Mouse (Mus musculus): Measurements from ENCODE around the gene Gramd1c. TPM values are rescaled to one million over a fixed set of nuclear protein-coding genes. Genes with fewer than 3 reads are reported as not detected.

Gene Gramd1c
- polyA plus RNA-seq, 1 experiment from 2014 or later = 16.5 TPM

- no peak overlapping the region for H3K9ac ChIP-seq (replicated peaks)
- ATAC-seq (no peak), DNase-seq (no peak)
- no peaks in the 10 kb centered on the region for H3K27me3 ChIP-seq (ENCODE audit: insufficient read depth, low read length)
- H3K36me3 ChIP-seq (replicated peaks; ENCODE audit: insufficient read depth, low read length) = no peaks in the 10 kb centered on the region
- 79% methylated on average over 22 of the region's 22 CpGs for WGBS (ENCODE audit: insufficient replicate concordance)
- no peak overlapping the region for H3K4me3 ChIP-seq (ENCODE audit: low read depth, low read length)
- H3K27ac ChIP-seq (ENCODE audit: low read depth) = no peak overlapping the region
- H3K4me1 ChIP-seq (ENCODE audit: insufficient read depth) = no peaks in the 10 kb centered on the region
- TF ChIP-seq CTCF (IDR thresholded peaks at IDR 0.05; ENCODE audit: low read depth) (no peak), EP300 (IDR thresholded peaks at IDR 0.05; ENCODE audit: low read depth) (no peak)
- H3K4me2 ChIP-seq (ENCODE audit: low read depth, low read length) = no peak overlapping the region
- no peaks in the 10 kb centered on the region for H3K9me3 ChIP-seq (ENCODE audit: low read length)
Measured at GRCm38 (mm10) chr16:43973606-43974220, 89.4 kb downstream of the Gramd1c start.

- TF ChIP-seq EP300 (IDR thresholded peaks at IDR 0.05; ENCODE audit: low read depth) (no peak), CTCF (IDR thresholded peaks at IDR 0.05; ENCODE audit: low read depth) (no peak)
- ATAC-seq (no peak), DNase-seq (no peak)
- no peaks in the 10 kb centered on the region for H3K4me1 ChIP-seq (ENCODE audit: insufficient read depth)
- no peaks in the 10 kb centered on the region for H3K9me3 ChIP-seq (ENCODE audit: low read length)
- no peaks in the 10 kb centered on the region for H3K36me3 ChIP-seq (replicated peaks; ENCODE audit: insufficient read depth, low read length)
- no peaks in the 10 kb centered on the region for H3K27me3 ChIP-seq (ENCODE audit: insufficient read depth, low read length)
- H3K4me3 ChIP-seq (ENCODE audit: low read depth, low read length) = no peak overlapping the region
- no peak overlapping the region for H3K27ac ChIP-seq (ENCODE audit: low read depth)
- no peak overlapping the region for H3K9ac ChIP-seq (replicated peaks)
- no peak overlapping the region for H3K4me2 ChIP-seq (ENCODE audit: low read depth, low read length)
- 76% methylated on average over 11 of the region's 11 CpGs for WGBS (ENCODE audit: insufficient replicate concordance)
Measured at GRCm38 (mm10) chr16:43973147-43973546, 90.0 kb downstream of the Gramd1c start.

GRCm38 (mm10) chr16:43972391-43972790 lies 90.8 kb downstream of the Gramd1c start:
- H3K4me3 ChIP-seq (ENCODE audit: low read depth, low read length) = no peak overlapping the region
- TF ChIP-seq CTCF (IDR thresholded peaks at IDR 0.05; ENCODE audit: low read depth) (no peak), EP300 (IDR thresholded peaks at IDR 0.05; ENCODE audit: low read depth) (no peak)
- no peak overlapping the region for H3K9ac ChIP-seq (replicated peaks)
- no peaks in the 10 kb centered on the region for H3K9me3 ChIP-seq (ENCODE audit: low read length)
- H3K4me2 ChIP-seq (ENCODE audit: low read depth, low read length) = no peak overlapping the region
- H3K36me3 ChIP-seq (replicated peaks; ENCODE audit: insufficient read depth, low read length) = no peaks in the 10 kb centered on the region; the same call in 1 of the 2 replicates
- DNase-seq (no peak), ATAC-seq (no peak)
- no peak overlapping the region for H3K27ac ChIP-seq (ENCODE audit: low read depth)
- no peaks in the 10 kb centered on the region for H3K27me3 ChIP-seq (ENCODE audit: insufficient read depth, low read length)
- WGBS (ENCODE audit: insufficient replicate concordance) = 91% methylated on average over 2 of the region's 2 CpGs
- no peaks in the 10 kb centered on the region for H3K4me1 ChIP-seq (ENCODE audit: insufficient read depth)

DNA sequence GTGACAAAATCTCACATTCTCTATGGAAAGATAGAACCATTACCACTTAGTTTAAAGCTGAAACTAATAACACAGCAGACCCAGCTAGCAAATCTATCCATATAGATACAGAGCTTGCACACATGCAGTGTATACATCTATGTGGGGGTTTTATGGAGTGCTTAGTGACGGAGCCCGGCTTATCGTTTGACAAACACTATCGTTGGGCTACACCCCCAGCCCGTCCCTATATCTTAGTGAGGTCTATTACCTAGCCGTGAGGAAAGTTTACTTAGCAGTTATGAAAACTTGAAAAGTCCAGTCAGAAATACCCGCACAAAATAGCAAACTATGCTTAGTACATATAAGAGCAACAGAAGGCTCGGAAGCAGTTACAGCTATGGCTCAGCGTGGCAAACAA lies 91.4 kb downstream of the Gramd1c start:
- Histone ChIP-seq H3K9ac (replicated peaks) (no peak overlapping the region), H3K27me3 (ENCODE audit: insufficient read depth, low read length) (no peaks in the 10 kb centered on the region), H3K27ac (ENCODE audit: low read depth) (no peak overlapping the region), H3K4me3 (ENCODE audit: low read depth, low read length) (no peak overlapping the region), H3K4me1 (ENCODE audit: insufficient read depth) (no peaks in the 10 kb centered on the region), H3K4me2 (ENCODE audit: low read depth, low read length) (no peak overlapping the region), H3K9me3 (ENCODE audit: low read length) (no peaks in the 10 kb centered on the region), H3K36me3 (replicated peaks; ENCODE audit: insufficient read depth, low read length) (no peaks in the 10 kb centered on the region; the same call in 1 of the 2 replicates)
- DNase-seq = no peak
- WGBS (ENCODE audit: insufficient replicate concordance) = 87% methylated on average over 9 of the region's 9 CpGs
- TF ChIP-seq CTCF (IDR thresholded peaks at IDR 0.05; ENCODE audit: low read depth) = no peak
- no peak for TF ChIP-seq EP300 (IDR thresholded peaks at IDR 0.05; ENCODE audit: low read depth)
- no peak for ATAC-seq

GRCm38 (mm10) chr16:43971189-43971588 lies 92.0 kb downstream of the Gramd1c start:
- H3K27me3 ChIP-seq (ENCODE audit: insufficient read depth, low read length) = no peaks in the 10 kb centered on the region
- TF ChIP-seq EP300 (IDR thresholded peaks at IDR 0.05; ENCODE audit: low read depth) = no peak
- TF ChIP-seq CTCF (IDR thresholded peaks at IDR 0.05; ENCODE audit: low read depth) = no peak
- 86% methylated on average over 11 of the region's 11 CpGs for WGBS (ENCODE audit: insufficient replicate concordance)
- no peak overlapping the region for H3K4me3 ChIP-seq (ENCODE audit: low read depth, low read length)
- ATAC-seq (no peak), DNase-seq (no peak)
- no peak overlapping the region for H3K9ac ChIP-seq (replicated peaks)
- no peak overlapping the region for H3K4me2 ChIP-seq (ENCODE audit: low read depth, low read length)
- no peaks in the 10 kb centered on the region for H3K9me3 ChIP-seq (ENCODE audit: low read length)
- H3K36me3 ChIP-seq (replicated peaks; ENCODE audit: insufficient read depth, low read length) = no peaks in the 10 kb centered on the region; the same call in 1 of the 2 replicates
- no peaks in the 10 kb centered on the region for H3K4me1 ChIP-seq (ENCODE audit: insufficient read depth)
- no peak overlapping the region for H3K27ac ChIP-seq (ENCODE audit: low read depth)

- Histone ChIP-seq H3K27ac (ENCODE audit: low read depth) (no peak overlapping the region), H3K4me1 (ENCODE audit: insufficient read depth) (no peaks in the 10 kb centered on the region), H3K9me3 (ENCODE audit: low read length) (no peaks in the 10 kb centered on the region), H3K36me3 (replicated peaks; ENCODE audit: insufficient read depth, low read length) (peaks cover under 1% of the 10 kb centered on the region; the same call in 1 of the 2 replicates), H3K4me3 (ENCODE audit: low read depth, low read length) (no peak overlapping the region), H3K9ac (replicated peaks) (no peak overlapping the region), H3K27me3 (ENCODE audit: insufficient read depth, low read length) (no peaks in the 10 kb centered on the region), H3K4me2 (ENCODE audit: low read depth, low read length) (no peak overlapping the region)
- DNase-seq = peak; percentile 26
- 55% methylated on average over 3 of the region's 3 CpGs for WGBS (ENCODE audit: insufficient replicate concordance)
- TF ChIP-seq EP300 (IDR thresholded peaks at IDR 0.05; ENCODE audit: low read depth) = no peak
- no peak for TF ChIP-seq CTCF (IDR thresholded peaks at IDR 0.05; ENCODE audit: low read depth)
- 0 out of 2 replicates have a peak, but pooled peaks have one; percentile 31 for ATAC-seq
Measured at GRCm38 (mm10) chr16:43970426-43970825, 92.7 kb downstream of the Gramd1c start.

Data from liver, postnatal 0 days (tissue).